Mouse (Mus musculus): ENCODE results near the gene Commd7.

- TF ChIP-seq CTCF (IDR thresholded peaks at IDR 0.05; ENCODE audit: low read depth, low read length) (no peak), EP300 (IDR thresholded peaks at IDR 0.05; ENCODE audit: insufficient read depth, low read depth, low read length) (no peak)
These were observed 40.0 kb upstream of the Commd7 start for GRCm38 (mm10) chr2:153672619-153673018.

Measured in ES-Bruce4 (cell line).